Mouse (Mus musculus) liver, adult 2 months (tissue): ENCODE measurements around the gene Tmeff1.

ENCODE experiments used
- CTCF ChIP-seq: fragments of 200-500 bp; IDR thresholded peaks from 2 replicates; pipeline ENCODE4 v1.5.1; 2011; ENCODE audit warnings: low read depth, low read length, control low read depth
- POLR2A ChIP-seq: fragments of 200-500 bp; IDR thresholded peaks from 2 replicates; pipeline ENCODE4 v1.6.1; 2011; ENCODE audit warnings: low read length, control low read depth; ENCODE audit not compliant: insufficient read depth; ENCODE audit errors: extremely low read depth

DNA sequence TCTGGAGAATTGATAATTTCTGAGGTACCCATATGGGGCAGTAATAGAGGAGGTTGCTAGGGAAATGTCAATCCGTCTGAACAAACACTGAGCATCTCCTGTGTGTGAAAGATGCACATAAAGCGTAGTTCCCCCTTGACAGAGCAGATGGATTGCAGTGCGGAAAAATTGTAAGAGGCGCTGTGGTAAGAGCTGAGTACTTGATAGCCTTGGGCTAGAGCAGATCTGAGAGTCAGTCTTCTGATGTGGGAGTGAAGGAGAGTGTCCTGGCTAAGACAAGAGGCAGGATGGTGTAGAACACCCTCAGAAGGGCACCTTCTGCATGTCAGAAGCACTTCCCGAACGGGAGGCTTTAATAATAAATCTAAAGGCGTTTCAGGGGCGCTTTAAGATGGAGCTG lies 40.8 kb upstream of the Tmeff1 start:
- TF ChIP-seq CTCF (no peak), POLR2A (no peak)
